Mouse (Mus musculus): Measurements from ENCODE around the gene Cd84.
"Not testable (repeated sequence)": the region's sequence is repeated elsewhere in the genome, so short reads cannot be mapped to it uniquely, and the experiment has no call there.

Cd84 gene

DNA sequence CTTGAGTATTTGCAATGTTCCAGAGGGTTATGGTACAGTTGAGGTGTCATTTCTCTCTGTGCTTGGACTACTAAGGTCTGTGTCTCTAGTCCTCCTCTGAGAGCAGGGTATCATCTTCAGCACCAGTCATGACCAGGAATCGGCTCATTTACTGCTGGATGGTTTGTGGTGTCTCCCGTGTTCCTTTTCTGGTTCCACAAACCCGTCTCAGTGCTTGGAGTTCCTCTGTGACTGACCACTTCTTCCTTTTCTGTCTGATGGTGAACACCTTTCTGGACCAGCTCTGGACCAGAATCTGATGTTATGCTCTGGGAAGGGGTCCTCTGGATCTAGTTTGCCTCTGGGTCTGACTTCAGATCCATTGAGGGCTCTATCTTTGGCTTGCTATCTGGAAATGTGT is at the start of gene Cd84:
Cd84 (plus strand) TSS at position 210 of the 400 bp plus-strand sequence.
- no peak for DNase-seq

DNA sequence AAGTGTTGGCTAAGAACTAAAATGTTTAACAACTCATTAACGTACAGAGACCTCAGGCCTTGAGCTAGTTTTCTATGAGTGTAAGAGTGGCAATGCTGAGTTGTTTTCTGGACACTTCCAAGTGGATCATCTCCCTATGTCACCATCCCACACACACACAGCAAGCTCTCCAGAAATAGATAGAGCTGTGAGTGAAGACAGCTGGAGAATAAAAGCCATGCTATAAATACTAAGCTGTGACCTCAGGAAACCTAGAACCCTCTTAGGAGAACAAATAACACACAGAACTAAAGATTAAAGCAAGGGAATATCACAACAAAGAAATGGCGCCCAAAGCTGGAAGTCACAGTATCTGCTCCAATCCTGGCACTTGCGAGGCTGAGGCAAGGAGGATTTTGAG is 48.0 kb upstream of the Cd84 start:
- DNase-seq: no peak

DNA sequence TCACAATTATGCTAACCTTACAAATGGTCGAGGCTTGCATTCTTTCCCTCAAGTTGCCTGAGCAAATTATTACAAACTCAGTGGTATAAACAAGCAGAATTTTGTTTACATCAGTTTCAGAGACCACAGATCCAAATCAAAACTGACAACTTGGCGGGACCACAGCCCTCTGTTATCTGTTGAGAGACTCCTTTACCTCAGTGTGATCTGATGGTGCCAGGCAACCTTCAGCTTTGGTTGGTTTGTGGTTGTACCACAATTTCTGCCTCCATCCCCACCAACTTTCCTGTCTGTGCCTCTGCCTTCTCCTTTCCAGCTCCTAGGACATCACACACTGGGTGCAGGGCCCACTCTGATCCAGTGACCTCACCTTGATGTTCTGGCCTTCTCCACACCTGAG is 43.3 kb upstream of the Cd84 start:
- no peak for DNase-seq

DNA sequence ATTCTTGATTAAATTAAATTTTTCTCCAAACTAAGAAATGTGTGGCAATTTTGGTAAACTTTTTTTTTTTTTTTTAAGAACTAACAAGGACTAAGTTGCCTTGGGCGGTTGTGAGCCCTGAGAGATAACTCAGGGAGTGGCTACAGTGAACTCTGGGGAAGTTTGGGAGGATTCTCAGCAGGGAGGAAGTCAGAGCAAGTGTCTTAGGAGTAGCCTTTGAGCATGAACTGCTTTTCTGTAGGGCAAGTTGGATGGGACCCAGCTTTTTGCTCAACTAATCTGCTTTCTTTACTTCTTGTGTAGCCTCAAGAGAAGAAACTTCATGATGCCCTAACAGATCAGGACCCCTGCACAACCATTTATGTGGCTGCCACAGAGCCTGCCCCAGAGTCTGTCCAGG is 41.7 kb upstream of the Cd84 start:
- no peak for DNase-seq

DNA sequence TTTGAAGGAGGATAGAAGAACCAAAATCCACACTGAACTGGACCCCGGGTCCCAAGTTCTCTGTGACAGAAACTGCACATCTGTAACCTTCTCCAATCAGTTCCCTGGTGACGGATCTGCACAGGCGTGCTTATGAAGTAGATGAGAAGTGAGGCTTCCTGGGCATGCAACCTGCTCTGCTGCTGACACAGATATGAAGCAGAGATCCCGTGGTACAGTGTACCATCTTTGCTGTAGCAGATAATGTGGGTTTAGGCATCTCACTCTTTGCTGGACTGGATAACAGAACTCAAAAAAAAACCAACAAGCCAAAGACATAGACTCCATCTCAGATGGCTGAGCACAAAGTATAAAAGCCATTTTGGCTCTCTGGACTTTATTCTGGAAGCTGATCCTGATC is 39.8 kb upstream of the Cd84 start:
- DNase-seq: no peak

DNA sequence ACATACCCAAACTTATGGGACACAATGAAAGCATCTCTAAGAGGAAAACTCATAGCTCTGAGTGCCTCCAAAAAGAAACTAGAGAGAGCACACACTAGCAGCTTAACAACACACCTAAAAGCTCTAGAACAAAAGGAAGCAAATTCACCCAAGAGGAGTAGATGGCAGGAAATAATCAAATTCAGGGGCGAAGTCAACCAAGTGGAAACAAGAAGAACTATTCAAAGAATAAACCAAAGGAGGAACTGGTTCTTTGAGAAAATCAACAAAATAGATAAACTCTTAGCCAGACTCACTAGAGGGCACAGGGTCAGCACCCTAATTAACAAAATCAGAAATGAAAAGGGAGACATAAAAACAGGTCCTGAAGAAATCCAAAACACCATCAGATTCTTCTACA is 28.4 kb upstream of the Cd84 start:
- not testable (repeated sequence) for DNase-seq

DNA sequence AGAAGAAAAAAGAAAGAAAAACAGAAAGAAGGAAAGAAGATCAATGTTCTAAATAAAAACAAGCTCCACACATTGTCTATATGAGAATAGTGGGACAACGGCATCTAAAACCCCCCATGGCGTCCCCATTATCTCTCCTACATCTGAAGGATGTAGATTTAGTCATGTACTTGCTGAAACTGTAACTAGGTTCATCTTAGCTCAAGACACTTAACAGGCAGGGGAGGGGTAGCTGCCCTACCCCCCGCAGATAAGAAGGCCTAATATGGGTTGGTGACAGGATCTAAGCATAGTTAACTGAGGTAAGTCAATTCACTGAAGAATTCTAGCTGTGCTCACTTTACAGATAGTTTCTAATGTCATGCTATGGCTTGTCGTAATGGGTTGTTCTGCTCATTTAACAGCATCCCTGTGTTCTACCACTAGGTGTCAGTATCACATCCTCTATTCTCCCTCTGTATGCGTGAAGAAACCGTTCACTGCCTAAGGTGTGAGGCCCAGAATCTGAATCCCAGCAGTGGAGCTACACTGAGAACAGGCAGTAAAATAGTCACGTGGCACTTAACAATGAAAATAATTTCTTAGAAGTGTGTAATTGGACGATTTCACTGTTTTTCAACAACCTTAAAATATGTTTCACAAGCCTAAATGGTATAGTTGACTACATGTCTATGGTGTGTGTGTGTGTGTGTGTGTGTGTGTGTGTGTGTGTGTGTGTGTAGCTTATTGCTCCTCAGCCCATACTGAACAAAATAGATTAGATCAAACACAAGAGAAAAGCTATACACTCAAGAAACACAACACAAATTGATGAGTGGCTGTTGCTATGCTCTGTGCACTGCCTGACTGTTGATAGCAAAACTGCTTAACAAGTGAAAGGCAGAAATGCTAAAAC is 23.7 kb upstream of the Cd84 start:
- DNase-seq: peak; percentile 18

DNA sequence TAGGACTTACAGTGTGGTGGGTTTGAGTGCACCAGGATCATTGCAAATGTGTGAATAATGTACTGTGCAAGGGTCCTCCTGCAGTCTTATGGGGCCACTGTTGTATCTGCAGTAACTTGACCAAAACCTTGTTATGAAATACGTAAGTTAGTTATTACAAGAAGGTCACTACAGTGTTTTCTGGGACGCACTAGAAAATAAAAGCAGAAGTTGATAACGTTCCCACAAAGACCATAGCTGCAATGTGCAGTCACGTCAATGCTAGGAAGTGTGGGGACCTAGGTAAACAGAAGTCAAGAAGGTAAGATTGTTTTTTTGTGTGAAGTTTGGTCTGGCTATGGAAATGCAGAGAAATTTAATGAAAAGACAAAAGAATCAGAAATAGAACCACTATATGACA is 22.5 kb upstream of the Cd84 start:
- no peak for DNase-seq

DNA sequence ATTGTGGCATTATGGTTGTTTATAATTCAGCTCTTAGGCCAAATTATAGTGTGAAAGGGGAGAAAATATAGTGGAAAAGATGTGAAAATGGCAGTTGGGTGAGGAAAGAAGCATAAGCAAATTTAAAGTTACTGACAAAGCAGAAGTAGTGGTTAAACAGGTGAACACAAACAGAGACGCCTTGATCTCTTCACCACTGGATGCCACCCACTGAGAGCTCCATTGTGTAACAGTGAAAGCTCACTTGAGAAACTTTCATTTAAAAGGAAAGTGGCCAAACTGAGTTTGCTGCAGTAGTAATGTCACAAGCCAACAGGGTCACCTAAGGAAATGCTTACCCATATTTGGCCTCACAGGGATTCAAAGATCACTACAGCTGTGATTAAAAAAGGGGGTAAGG is 18.2 kb upstream of the Cd84 start:
- DNase-seq: no peak

DNA sequence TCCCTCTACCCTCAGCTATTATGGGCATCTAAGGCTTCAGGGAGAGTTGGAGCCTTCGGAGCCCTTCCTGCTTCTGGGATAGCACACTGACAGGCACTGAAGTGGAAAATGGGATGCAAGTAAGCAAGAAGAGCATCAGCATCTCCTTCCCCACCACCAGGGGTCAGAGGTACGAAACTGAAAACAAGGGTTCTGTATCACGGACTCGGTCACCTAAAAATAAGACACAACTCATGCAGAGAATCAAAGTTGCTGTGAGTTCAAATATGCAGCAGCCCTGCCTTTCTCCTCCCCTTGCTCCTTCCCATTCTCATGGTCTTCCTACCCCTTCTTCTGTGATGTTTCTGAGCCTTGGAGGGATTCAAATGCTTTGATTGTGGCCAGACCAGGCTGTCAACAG is 14.0 kb upstream of the Cd84 start:
- DNase-seq: peak; percentile 24

DNA sequence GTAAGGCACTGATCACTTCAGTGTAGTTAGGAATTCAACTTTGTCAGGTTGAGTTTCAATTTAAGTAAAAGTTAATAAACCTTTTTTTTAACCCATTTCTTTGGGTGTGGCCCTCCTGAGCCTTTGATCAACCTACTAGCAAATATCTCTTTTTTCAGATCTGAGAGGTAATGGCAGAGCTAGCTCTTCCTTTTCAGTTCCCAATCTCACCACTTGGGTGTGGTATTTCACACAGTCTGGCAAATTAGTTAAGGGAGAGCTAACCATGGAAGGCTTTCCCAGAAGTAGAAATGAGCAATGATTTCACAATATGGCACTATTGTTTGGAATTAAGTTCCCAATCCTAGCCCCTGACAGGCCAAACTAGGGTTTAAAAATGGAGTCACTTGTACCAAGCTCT is 13.3 kb upstream of the Cd84 start:
- DNase-seq: peak; percentile 45

DNA sequence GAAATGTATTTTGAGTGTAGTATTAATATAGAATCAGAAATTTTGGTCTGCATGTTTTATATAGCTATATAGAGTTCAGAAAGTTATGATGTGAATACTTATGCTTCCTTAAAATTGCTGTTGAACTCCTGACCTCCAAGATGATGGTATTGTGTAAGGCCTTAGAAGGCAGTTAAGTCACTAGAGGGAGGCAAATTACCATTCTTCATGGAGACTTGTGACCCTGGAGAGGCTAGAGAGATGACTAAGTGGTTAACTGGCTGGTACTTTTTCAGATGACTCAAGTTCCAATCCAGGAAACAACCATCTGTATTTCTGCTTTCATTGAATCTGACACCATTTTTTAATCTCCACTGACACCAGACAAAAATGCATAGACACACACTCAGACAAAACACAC is 11.8 kb upstream of the Cd84 start:
- DNase-seq: no peak

DNA sequence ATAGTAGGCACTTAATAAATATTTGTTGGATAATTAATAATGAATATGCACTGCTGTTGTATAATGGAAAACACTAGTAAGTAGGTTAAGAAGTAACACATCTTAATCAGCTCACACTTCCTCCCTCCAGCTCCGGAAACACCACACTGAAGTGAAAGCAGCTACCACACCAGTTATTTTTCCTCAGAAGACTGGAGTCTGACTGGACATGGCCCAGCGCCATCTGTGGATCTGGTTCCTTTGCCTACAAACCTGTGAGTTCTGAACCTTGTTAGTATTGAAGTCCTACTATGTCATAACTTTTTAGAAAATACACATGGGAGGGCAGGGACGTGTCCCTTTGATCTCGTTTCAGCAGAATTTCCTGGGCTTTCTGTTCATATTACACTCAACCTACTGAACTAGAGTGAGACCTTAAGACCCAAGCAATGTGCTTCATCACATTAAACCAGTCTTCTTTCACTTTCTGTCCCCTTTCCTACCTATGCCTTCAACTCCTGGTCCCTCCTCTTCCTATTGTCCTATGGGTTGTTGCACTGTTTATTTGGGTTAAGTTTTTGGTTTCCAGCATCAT is 1.0 kb downstream of the Cd84 start:
- DNase-seq: peak; percentile 62

DNA sequence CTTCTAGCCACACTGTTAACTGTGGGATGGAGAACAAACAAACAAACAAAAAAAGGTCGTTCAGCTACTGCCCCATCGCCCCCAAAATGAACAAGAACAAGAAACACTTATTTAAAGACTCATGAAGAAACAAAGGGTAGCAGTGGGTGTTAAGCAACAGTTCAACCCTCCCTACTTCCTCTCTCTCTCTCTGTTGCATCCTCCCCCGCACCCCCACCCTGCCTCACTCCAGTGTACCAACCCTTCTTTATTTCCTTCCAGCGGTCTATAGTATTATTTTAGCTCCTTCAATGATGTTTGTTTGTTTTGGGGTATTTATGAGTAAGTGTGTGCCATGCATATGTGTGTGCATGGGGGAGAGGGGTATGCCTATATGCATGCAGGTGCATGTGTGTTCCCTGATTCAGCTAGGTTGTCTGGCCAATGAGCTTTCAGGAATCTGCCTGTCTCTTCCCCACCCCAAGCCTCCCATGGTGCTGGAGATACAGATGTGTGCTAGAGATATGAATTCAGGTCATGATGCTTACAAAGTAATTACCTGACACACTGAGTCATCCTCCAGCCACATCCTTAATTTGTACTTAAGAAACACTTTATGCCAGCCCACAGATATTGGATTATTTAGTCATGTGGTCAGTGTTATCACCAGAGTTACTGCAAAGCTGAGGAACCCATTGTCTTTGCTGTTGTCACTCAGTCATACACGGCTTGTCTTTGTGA is 5.7 kb downstream of the Cd84 start:
- DNase-seq: peak; percentile 75

DNA sequence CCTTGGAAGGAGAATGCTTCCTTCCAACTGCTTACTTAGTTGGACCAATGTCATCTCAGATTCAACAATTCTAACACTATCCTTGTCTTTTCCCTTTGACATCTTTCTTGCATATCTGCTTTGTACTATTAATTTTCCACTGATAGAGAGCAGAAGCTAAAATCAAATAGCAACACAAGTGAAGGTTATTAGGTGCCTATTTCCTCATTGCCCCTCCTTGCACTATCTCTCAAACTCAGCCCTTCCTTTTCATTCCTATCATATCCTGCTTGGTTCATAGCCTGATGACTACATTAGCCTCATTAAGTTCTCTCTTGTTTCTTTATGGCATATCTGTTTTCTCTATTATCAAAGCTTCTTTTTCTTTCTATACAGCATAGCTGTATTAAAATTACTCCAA is 8.7 kb downstream of the Cd84 start:
- no peak for DNase-seq

DNA sequence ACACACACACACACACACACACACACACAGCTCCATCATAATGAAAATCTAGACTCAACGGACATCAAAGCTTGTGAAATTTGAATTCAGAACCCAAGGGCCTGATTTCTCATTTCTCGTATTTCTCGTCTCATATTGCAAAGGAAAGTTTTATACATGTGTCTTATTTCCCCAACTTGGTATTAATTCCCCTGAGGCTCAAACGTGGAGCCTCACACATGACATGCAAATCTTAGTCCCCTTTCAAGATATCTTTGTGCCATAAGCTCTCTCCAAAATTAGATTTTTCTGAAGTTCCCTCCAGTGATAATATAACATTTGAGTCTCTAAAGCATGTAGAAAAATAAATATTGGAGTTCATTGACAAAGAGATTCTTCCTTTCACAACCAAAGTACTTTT is 9.3 kb downstream of the Cd84 start:
- DNase-seq: no peak

DNA sequence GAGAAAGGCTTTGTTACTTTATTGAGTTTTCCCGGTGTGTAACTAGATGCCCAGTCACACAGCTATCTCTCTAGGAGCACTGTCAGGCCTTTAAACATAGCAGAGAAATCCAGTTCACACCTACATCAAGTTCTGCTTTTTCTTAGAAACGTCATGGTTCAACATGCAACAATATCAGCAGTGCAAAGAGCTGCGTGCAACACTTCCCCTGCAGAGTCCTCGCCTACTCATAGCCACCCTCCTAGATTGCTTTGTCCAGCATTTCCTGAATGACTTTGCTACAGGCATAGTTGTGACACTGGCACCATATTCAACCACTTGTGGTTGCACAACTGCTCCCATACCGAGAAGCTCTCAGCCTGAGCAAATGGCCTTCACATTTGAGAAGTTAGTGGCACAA is 10.0 kb downstream of the Cd84 start:
- no peak for DNase-seq

DNA sequence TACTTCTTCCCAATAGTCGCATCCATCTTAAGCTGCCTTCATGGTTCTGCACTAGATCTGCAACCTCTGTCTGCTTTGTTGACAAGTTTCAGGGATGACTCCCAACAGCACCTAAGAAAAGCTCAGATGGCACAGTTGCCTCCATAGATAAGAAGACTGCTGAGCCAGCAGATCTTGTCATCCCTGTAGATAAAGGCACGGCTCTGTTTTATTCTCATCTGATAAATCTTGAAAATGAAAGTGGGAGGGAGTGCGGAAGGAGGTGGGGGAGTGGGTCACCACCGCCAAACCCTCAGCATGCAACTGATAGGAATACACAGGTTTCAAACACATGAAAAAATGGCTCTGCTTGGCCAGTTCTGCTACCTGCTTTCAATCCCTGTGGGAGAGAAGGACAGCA is 26.0 kb downstream of the Cd84 start:
- DNase-seq: no peak

DNA sequence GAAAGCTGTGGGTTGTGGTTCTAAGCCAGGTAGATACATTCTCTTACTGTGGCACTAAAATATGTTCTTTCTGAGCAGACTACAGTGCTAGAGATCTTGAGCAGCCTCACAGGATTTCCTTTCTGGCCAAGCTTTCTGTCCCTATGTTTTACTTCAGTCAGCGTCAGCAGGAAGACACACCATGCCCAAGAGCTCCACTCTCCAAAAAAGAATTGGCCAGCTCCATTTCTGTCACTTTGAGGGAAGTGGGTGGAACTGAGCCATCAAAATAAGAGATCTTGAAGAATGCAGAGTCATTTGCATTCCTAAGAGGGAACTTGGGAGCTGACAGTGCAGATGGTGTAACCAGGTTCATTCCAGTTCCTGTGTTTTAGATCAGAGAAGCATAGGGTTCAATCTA is 47.5 kb downstream of the Cd84 start:
- no peak for DNase-seq

DNA sequence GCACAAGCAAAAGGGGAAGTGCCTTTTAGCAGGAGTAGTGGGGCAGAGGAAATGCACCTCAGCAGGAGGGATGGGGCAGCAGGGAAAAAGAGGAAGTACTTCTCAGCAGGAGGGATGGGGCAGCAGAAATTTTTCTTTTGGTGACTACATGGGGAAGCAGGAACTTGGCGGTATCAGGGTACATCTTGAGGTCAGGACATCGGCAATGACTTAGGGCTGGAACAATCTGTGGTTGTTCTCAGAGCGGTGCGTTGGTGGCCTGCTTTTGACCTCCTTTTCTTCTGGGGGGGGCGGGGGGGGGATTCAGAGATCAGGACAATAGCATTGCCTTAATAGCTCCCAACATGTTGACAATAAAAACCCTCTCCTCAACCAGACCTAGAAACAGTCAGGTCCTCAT is 55.9 kb downstream of the Cd84 start, which contains the start of gene Gm10521:
Gm10521 (plus strand) TSS at position 301 of the 400 bp plus-strand sequence.
- DNase-seq: not testable (repeated sequence)

DNA sequence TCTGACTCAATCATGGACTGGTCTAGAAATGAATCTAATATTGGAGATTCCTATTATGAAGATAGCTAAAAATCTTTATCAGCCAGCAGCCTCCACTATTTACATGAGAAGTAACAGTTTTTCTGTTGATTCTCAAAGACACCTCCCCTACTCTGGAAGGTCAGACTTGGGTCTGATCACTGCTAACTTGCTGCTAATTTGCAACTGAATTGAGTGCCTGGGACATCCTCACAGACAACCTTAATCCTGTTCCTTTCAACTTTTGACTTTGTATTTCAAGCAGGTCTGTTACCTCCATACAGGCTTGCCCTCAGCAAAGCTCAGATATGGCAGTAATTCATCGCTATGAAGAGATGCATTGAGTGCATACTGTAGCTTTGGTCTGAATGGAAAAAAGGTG is 64.5 kb downstream of the Cd84 start:
- no peak for DNase-seq

DNA sequence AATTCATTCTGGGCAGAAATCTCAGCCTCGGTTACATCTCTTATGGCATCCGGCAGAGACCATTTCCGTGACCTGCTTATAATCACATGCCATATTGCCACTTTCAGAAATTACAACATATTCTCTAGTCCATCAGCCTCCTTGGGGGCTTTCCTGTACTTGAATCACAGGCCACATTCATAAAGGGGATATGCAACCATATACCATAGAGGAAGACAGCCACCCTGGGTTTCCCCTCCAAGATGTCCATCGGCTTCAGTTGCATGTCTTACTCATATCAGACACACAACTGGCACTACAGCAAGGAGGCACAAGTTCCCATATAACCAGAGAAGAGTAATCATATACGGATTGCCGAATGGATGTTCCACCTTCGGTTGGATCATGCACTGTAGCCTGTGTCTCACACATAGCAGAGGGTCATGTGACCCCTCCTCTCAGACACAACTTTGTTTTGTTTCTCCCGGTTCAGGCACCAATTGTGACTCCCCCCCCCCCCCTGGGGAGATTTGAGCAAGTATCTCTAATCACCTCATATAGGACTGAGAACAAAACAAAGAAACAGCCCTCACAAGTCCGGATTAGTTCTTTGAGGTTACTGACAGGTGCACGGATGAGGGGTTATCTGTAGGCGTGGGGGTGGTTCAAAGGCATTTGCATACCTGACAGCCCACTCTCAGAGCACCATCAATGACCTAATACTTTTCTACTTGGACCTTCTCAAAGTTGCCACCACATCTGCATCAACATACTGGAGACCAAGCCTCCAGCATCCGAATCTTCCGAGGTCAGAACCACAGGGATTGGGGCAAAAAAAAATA is 76.4 kb downstream of the Cd84 start:
- peak; percentile 39 for DNase-seq
